Mouse (Mus musculus) liver, embryonic 14.5 days (tissue): Measurements from ENCODE around the gene Slamf8. TPM values are rescaled to one million over a fixed set of nuclear protein-coding genes. Genes with fewer than 3 reads are reported as not detected.

Source experiments
- ATAC-seq: fragments of 200-750 bp; cut with Nextera tagmentation; 2 replicates; pipeline ENCODE4 v1.8.0; 2017; ENCODE audit warnings: moderate number of reproducible peaks, mild to moderate bottlenecking, moderate library complexity; ENCODE audit not compliant: insufficient read depth
- DNase-seq, 3 experiments: peaks; one replicate each; pipeline ENCODE4 v3.0.0-alpha.2; 2012 to 2013; ENCODE audit warnings: low read depth in 3 of 3, low spot score in 3 of 3
- H3K27ac ChIP-seq: fragments of 300-500 bp; sonication (generic); 2 replicates; pipeline ENCODE4 v1.5.1; 2014; ENCODE audit warnings: moderate library complexity, mild to moderate bottlenecking, control low read depth, inconsistent platforms
- H3K27me3 ChIP-seq: fragments of 300-500 bp; sonication (generic); 2 replicates; pipeline ENCODE4 v1.6.1; 2014; ENCODE audit warnings: mild to moderate bottlenecking, low read length, moderate library complexity; ENCODE audit not compliant: control insufficient read depth, insufficient read depth
- H3K36me3 ChIP-seq: fragments of 300-500 bp; sonication (generic); replicated peaks from 2 replicates; pipeline ENCODE4 v1.6.1; 2014; ENCODE audit warnings: low read depth; ENCODE audit not compliant: control insufficient read depth, insufficient read depth
- H3K4me1 ChIP-seq, 2 experiments: fragments of 200-500 bp in 1 of 2; fragments of 300-500 bp in 1 of 2; sonication (generic) in 1 of 2; replicated peaks; 2 replicates each; pipeline ENCODE4 v1.6.1; 2012 to 2014; ENCODE audit warnings: antibody characterized with exemption in 1 of 2, inconsistent platforms in 1 of 2, low read length in 1 of 2; ENCODE audit not compliant: control insufficient read depth in 2 of 2, insufficient read depth in 2 of 2
- H3K4me2 ChIP-seq: fragments of 300-500 bp; sonication (generic); 2 replicates; pipeline ENCODE4 v1.6.1; 2014; ENCODE audit warnings: low read depth, mild to moderate bottlenecking, control low read depth, moderate library complexity
- H3K4me3 ChIP-seq, 2 experiments: fragments of 200-500 bp in 1 of 2; fragments of 300-500 bp in 1 of 2; sonication (generic) in 1 of 2; 2 replicates each; pipeline ENCODE4 v1.5.1; 2012 to 2014; ENCODE audit warnings: low read depth in 2 of 2, low read length in 2 of 2, mild to moderate bottlenecking in 2 of 2, control low read depth in 1 of 2, inconsistent platforms in 1 of 2, moderate library complexity in 1 of 2; ENCODE audit not compliant: insufficient read depth in 1 of 2
- H3K9ac ChIP-seq: fragments of 300-500 bp; sonication (generic); replicated peaks from 2 replicates; pipeline ENCODE4 v1.6.1; 2014; ENCODE audit warnings: mild to moderate bottlenecking, control low read depth, moderate library complexity
- H3K9me3 ChIP-seq: fragments of 300-500 bp; sonication (generic); 2 replicates; pipeline ENCODE4 v1.6.1; 2016; ENCODE audit warnings: low read length, mixed read lengths; ENCODE audit not compliant: control insufficient read depth
- CTCF ChIP-seq: IDR thresholded peaks from 2 replicates; pipeline ENCODE4 v1.5.1; 2016; ENCODE audit warnings: antibody characterized with exemption, low read depth, control low read depth
- EP300 ChIP-seq: IDR thresholded peaks from 2 replicates; pipeline ENCODE4 v1.6.1; 2016; ENCODE audit warnings: antibody characterized with exemption, low read depth
- WGBS: fragments of 180-500 bp; shearing (Covaris S2); extraction: QIAGEN DNeasy Blood & Tissue Kit; methylation state at CpG from one replicate; pipeline ENCODE4 v1.1.7; 2014; ENCODE audit not compliant: insufficient replicate concordance; 5-methylcytosine and 5-hydroxymethylcytosine counted together
- polyA plus RNA-seq, 2 experiments: library from polyadenylated mRNA; depleted of rRNA in 1 of 2; stranded (reverse) in 1 of 2; unstranded in 1 of 2; fragments of >200 nt; fragmentation: Nextera tagmentation in 1 of 2; extraction: Ambion mirVana in 1 of 2; gene quantifications; 2 replicates each; pipeline versions ENCODE4 v1.2.1 to v1.2.3; 2012 to 2014

Slamf8 gene
- polyA plus RNA-seq, 2 experiments: 0.09 to 0.11 TPM

- TF ChIP-seq EP300 (no peak), CTCF (no peak)
- H3K4me3 ChIP-seq: no peak overlapping the region
These were observed 39.4 kb downstream of the Slamf8 start for GRCm38 (mm10) chr1:172551009-172551408.

GRCm38 (mm10) chr1:172550551-172550951 is 39.8 kb downstream of the Slamf8 start:
- peak overlapping the region; percentile 7 to 30 for H3K4me3 ChIP-seq
- H3K27ac ChIP-seq: no peak overlapping the region
- H3K36me3 ChIP-seq: no peaks in the 10 kb centered on the region
- H3K4me2 ChIP-seq: peak overlapping the region; percentile 28
- TF ChIP-seq CTCF (no peak), EP300 (no peak)
- H3K9ac ChIP-seq: no peak overlapping the region
- peak; percentile 25; the same call in 1 of the 2 replicates for ATAC-seq
- WGBS: 0% methylated on average over 8 of the region's 8 CpGs
- no peak for DNase-seq
- H3K4me1 ChIP-seq: no peaks in the 10 kb centered on the region; a peak in 1 of 4 replicates
- H3K9me3 ChIP-seq: no peaks in the 10 kb centered on the region
- no peaks in the 10 kb centered on the region for H3K27me3 ChIP-seq

More at GRCm38 (mm10) chr1:172551009-172551408, 39.4 kb downstream of the Slamf8 start:
- H3K4me1 ChIP-seq: no peaks in the 10 kb centered on the region; a peak in 1 of 4 replicates
- H3K27me3 ChIP-seq: no peaks in the 10 kb centered on the region
- H3K9ac ChIP-seq: no peak overlapping the region
- H3K4me2 ChIP-seq: no peak overlapping the region
- no peak for ATAC-seq
- 44% methylated on average over 7 of the region's 7 CpGs for WGBS
- no peaks in the 10 kb centered on the region for H3K36me3 ChIP-seq
- no peaks in the 10 kb centered on the region for H3K9me3 ChIP-seq
- no peak overlapping the region for H3K27ac ChIP-seq
- DNase-seq: no peak

- 9% methylated on average over 8 of the region's 8 CpGs for WGBS
- no peaks in the 10 kb centered on the region for H3K9me3 ChIP-seq
- no peak for DNase-seq
- H3K4me1 ChIP-seq: no peaks in the 10 kb centered on the region; a peak in 1 of 4 replicates
- TF ChIP-seq CTCF (no peak), EP300 (no peak)
- H3K27me3 ChIP-seq: no peaks in the 10 kb centered on the region
- no peak for ATAC-seq
- no peak overlapping the region for H3K9ac ChIP-seq
- H3K4me2 ChIP-seq: peak overlapping the region; percentile 28
- no peaks in the 10 kb centered on the region for H3K36me3 ChIP-seq
- H3K27ac ChIP-seq: no peak overlapping the region
- H3K4me3 ChIP-seq: peak overlapping the region in 1 of 2 experiments; percentile 7; a peak in 2 of 4 replicates
These were observed 40.7 kb downstream of the Slamf8 start for GRCm38 (mm10) chr1:172549717-172550116.

GRCm38 (mm10) chr1:172549314-172549713 is 41.1 kb downstream of the Slamf8 start:
- Histone ChIP-seq H3K9ac (no peak overlapping the region), H3K27me3 (no peaks in the 10 kb centered on the region), H3K4me2 (no peak overlapping the region), H3K27ac (no peak overlapping the region), H3K36me3 (no peaks in the 10 kb centered on the region), H3K9me3 (no peaks in the 10 kb centered on the region), H3K4me3 (no peak overlapping the region), H3K4me1 (no peaks in the 10 kb centered on the region; a peak in 1 of 4 replicates)
- 10% methylated on average over 2 of the region's 2 CpGs for WGBS
- ATAC-seq (no peak), DNase-seq (no peak)
- no peak for TF ChIP-seq CTCF
- no peak for TF ChIP-seq EP300

GRCm38 (mm10) chr1:172548501-172548900 is 41.9 kb downstream of the Slamf8 start:
- Histone ChIP-seq H3K27ac (no peak overlapping the region), H3K4me2 (no peak overlapping the region), H3K4me3 (no peak overlapping the region), H3K9ac (no peak overlapping the region), H3K27me3 (no peaks in the 10 kb centered on the region), H3K36me3 (no peaks in the 10 kb centered on the region), H3K9me3 (no peaks in the 10 kb centered on the region), H3K4me1 (no peaks in the 10 kb centered on the region; a peak in 1 of 4 replicates)
- ATAC-seq (no peak), DNase-seq (no peak)
- WGBS: 12% methylated on average over 7 of the region's 7 CpGs
- TF ChIP-seq EP300 (no peak), CTCF (no peak)
